Mouse (Mus musculus): Measurements from ENCODE around the gene 2310002L09Rik.
"Not testable (repeated sequence)": the region's sequence is repeated elsewhere in the genome, so short reads cannot be mapped to it uniquely, and the experiment has no call there.

The 2310002L09Rik gene

DNA sequence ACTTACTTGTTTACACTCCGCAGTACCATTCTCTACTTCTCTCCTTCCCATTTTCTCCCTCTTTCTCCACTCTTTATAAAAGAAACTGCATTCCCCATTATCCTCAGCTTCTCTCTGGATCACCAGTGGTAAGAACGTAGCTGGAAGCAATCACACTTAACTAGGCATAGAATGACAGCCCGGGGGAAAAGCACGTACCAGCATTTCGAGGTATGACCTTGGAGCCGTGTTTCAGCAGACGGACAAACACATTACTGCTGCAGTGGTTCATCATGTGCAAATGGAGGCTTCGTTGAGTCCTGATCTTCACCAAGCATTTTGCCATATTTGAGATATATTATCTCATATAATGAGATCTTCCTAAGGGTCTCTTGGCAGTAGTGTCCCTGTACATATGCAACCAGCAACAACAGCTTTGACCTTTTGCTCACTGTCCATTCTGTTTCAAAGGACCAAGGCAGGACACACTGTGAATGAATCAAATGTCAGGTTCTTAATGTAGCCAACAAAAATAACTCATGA lies at the start of gene 2310002L09Rik:
TSS of gene 2310002L09Rik (minus strand) at position 472 of the 522 bp plus-strand sequence.
- no peak for DNase-seq (ENCODE audit: extremely low read depth, low read depth, low spot score)

DNA sequence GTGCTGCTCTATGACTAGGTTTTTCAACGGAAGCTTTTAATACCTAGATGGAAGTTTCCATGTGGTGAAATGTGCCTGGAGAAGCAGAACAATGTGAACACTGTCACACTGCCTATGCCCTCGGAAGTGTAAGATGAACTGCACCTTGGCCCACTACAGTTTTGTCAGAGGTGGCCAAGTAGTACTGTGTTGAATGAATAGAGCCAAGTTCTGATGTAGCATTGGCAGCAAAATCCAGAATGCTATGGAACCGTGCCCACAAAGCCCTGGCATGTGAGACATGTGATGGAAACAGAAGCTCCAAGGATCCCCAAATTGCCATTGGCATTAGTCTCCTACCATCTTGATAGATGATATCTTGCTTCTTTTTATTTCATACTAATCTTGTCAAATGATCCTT lies 29.8 kb upstream of the 2310002L09Rik start:
- DNase-seq (ENCODE audit: extremely low read depth, low read depth, low spot score): no peak

DNA sequence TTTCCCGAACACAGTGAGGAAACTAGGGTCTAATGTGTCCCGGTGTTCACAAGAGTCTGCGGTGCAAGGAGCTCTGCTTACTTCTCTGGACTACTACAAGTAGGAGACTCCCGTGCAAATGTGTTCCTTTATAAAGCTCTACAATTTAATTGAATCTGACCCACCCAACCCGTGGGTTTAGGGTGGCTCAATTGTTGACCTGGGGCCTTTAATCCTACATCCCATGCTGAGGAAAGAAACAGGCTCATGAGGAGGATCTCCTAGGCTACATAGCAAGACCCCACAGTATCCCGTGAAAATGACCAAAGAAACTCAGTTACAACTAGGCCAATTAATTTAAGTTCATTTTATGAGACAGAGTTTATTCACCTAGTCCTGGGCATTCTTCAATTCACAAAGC lies 30.0 kb downstream of the 2310002L09Rik start, which contains the start of gene Gm11756:
TSS of gene Gm11756 (minus strand) at position 101 of the 400 bp plus-strand sequence.
- DNase-seq (ENCODE audit: extremely low read depth, low read depth, low spot score): not testable (repeated sequence)

DNA sequence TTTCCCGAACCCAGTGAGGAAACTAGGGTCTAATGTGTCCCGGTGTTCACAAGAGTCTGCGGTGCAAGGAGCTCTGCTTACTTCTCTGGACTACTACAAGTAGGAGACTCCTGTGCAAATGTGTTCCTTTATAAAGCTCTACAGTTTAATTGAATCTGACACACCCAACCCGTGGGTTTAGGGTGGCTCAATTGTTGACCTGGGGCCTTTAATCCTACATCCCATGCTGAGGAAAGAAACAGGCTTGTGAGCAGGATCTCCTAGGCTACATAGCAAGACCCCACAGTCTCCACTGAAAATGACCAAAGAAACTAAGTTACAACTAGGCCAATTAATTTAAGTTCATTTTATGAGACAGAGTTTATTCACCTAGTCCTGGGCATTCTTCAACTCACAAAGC lies 44.8 kb downstream of the 2310002L09Rik start, which contains the start of gene Gm13871:
TSS of gene Gm13871 (minus strand) at position 101 of the 400 bp plus-strand sequence.
- DNase-seq (ENCODE audit: extremely low read depth, low read depth, low spot score): not testable (repeated sequence)

DNA sequence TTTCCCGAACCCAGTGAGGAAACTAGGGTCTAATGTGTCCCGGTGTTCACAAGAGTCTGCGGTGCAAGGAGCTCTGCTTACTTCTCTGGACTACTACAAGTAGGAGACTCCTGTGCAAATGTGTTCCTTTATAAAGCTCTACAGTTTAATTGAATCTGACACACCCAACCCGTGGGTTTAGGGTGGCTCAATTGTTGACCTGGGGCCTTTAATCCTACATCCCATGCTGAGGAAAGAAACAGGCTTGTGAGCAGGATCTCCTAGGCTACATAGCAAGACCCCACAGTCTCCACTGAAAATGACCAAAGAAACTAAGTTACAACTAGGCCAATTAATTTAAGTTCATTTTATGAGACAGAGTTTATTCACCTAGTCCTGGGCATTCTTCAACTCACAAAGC lies 59.6 kb downstream of the 2310002L09Rik start, which contains the start of gene Gm11757:
TSS of gene Gm11757 (minus strand) at position 101 of the 400 bp plus-strand sequence.
- DNase-seq (ENCODE audit: extremely low read depth, low read depth, low spot score): not testable (repeated sequence)
